Mouse (Mus musculus): ENCODE measurements around the gene Rbm6. TPM values are rescaled to one million over a fixed set of nuclear protein-coding genes. Genes with fewer than 3 reads are reported as not detected.
A peak's percentile ranks its signal among the peaks of the same experiment; 100 is the strongest.

The Rbm6 gene
- polyA plus RNA-seq, 1 experiment from 2014 or later: 119 TPM

DNA sequence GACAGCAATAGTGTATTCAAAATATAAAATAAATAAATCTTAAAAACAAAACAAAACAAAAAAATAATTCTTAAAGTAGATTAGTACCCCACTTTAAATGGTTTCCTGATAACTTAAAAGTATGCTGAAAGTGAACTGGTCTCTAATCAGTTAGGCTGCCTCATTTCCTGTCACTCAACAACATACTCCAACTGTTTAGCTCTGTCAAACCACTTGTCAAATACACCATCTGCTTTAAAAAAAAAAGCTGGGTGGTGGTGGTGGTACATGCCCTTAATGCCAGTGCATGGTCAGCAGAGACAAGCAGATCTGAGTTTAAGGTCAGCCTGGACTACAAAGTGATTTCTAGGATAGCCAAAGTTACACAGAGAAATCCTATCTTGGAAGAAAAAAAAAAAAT, 96.2 kb downstream of the Rbm6 start:
- H3K4me3 ChIP-seq (ENCODE audit: low read depth, low read length): no peak overlapping the region
- ATAC-seq (replicated peaks; ENCODE audit: low FRiP score) (no peak), DNase-seq (ENCODE audit: low spot score) (no peak)
- no peaks in the 10 kb centered on the region for H3K27me3 ChIP-seq (ENCODE audit: control insufficient read depth, insufficient read depth, low read length)
- H3K9ac ChIP-seq (ENCODE audit: low read length): no peak overlapping the region
- no peak overlapping the region for H3K4me2 ChIP-seq (ENCODE audit: low read depth, low read length, severe bottlenecking)
- H3K36me3 ChIP-seq (ENCODE audit: control insufficient read depth, insufficient read depth, low read length): peaks cover 5% of the 10 kb centered on the region; the same call in 1 of the 2 replicates
- H3K9me3 ChIP-seq (ENCODE audit: control insufficient read depth, low read length): no peaks in the 10 kb centered on the region
- no peaks in the 10 kb centered on the region for H3K4me1 ChIP-seq (replicated peaks; ENCODE audit: control insufficient read depth, insufficient read depth, low read length)
- H3K27ac ChIP-seq (ENCODE audit: low read depth, low read length): no peak overlapping the region

DNA sequence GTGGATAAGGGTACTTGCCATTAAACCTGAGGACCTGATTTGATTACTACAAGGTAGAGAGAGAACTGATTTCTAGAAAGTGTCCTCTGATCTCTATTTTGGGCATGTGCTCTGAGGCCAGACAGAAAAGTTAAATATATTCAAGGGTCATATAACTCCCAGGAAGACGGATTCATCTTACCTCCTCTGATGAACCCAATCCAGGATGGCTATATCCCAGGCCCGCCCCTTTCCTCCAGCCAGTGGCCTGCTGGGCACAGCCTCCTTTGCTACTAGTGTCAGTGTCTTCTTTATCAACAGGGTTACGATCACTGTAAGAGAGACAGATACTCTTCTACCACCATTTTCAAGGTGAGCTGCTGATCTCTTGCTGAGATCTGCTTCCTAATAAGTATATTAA, 98.6 kb downstream of the Rbm6 start:
- DNase-seq (ENCODE audit: low spot score) (no peak), ATAC-seq (replicated peaks; ENCODE audit: low FRiP score) (no peak)
- H3K9me3 ChIP-seq (ENCODE audit: control insufficient read depth, low read length): no peaks in the 10 kb centered on the region
- H3K4me2 ChIP-seq (ENCODE audit: low read depth, low read length, severe bottlenecking): no peak overlapping the region
- no peak overlapping the region for H3K27ac ChIP-seq (ENCODE audit: low read depth, low read length)
- peaks cover 2% of the 10 kb centered on the region; the same call in 1 of the 2 replicates for H3K36me3 ChIP-seq (ENCODE audit: control insufficient read depth, insufficient read depth, low read length)
- no peaks in the 10 kb centered on the region for H3K27me3 ChIP-seq (ENCODE audit: control insufficient read depth, insufficient read depth, low read length)
- no peak overlapping the region for H3K4me3 ChIP-seq (ENCODE audit: low read depth, low read length)
- H3K4me1 ChIP-seq (replicated peaks; ENCODE audit: control insufficient read depth, insufficient read depth, low read length): no peaks in the 10 kb centered on the region
- H3K9ac ChIP-seq (ENCODE audit: low read length): no peak overlapping the region
- 90% methylated on average over 3 of the region's 3 CpGs for WGBS

DNA sequence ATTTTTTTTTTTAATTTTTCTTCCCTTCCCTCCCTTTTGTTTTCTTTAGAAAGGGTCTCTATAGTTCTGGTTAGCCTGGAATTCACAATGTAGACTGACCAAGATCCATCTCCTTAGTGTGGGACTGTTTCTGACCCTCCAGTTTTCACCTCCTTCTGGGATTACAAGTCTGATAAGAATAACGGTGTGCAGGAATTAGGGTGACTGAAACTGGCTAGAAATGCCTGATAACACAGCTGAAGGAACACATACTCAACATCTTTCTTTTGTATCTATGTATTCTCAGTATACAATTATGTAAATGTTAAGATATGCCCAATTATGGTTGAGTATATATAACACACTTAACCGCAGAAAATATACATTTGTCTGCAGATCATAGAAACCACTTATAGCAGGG, 101.3 kb downstream of the Rbm6 start:
- Histone ChIP-seq H3K27ac (ENCODE audit: low read depth, low read length) (no peak overlapping the region), H3K9me3 (ENCODE audit: control insufficient read depth, low read length) (no peaks in the 10 kb centered on the region), H3K9ac (ENCODE audit: low read length) (no peak overlapping the region), H3K27me3 (ENCODE audit: control insufficient read depth, insufficient read depth, low read length) (no peaks in the 10 kb centered on the region), H3K4me2 (ENCODE audit: low read depth, low read length, severe bottlenecking) (no peak overlapping the region), H3K4me1 (replicated peaks; ENCODE audit: control insufficient read depth, insufficient read depth, low read length) (no peaks in the 10 kb centered on the region), H3K4me3 (ENCODE audit: low read depth, low read length) (no peak overlapping the region), H3K36me3 (ENCODE audit: control insufficient read depth, insufficient read depth, low read length) (peaks cover 9% of the 10 kb centered on the region; the same call in 1 of the 2 replicates)
- ATAC-seq (replicated peaks; ENCODE audit: low FRiP score): no peak
- DNase-seq (ENCODE audit: low spot score): no peak
- WGBS: 81% methylated on average over 2 of the region's 2 CpGs

DNA sequence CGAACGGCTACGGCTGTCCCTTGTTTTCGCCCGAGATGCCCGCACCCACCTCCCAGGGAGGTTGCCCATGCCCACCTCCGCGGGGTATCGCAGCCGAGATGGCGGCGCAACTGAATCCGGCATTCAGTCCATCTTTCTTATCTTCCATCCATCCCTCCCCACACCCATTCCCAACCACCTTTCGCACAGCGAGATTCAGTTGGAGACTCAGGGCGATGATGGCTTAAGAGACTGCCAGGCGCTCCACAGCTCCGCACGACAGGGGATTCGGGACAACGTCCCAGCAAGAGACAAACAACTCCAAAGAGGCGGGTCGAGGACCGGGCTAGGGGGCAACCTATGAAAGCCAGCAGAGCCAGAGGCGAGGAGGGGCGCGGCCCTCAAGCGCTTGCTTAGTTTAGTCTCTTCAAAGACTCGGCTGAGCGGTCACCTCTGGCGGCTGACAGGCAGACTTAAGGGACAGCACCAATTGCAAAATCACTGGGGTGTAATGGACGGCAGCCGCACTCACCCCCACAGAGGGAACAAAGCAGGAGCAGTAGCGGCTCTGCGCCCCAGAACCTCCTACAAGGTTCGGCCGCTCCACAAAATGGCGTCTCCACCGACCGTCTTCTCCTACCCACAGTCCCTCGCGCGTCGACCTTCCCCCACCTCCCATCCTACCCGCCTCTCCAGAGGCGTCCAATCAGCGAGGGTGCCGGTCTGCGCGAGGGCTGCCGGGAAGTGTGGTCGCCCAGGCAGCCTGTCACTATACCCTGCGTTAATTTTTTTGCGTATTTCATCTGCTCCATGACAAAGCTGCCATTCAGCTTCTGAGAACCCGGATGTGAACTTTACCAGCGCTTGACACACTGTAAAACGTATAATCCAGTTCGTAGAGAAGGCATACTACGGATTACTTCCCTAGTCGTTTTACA, 102.4 kb downstream of the Rbm6 start, which contains the start of gene Rbm5:
Rbm5 (minus strand) TSS at position 623 of the 917 bp plus-strand sequence.
- H3K27me3 ChIP-seq (ENCODE audit: control insufficient read depth, insufficient read depth, low read length): no peaks in the 10 kb centered on the region
- H3K9me3 ChIP-seq (ENCODE audit: control insufficient read depth, low read length): no peaks in the 10 kb centered on the region
- peak within 1 kb of the TSS; percentile 98 for H3K9ac ChIP-seq (ENCODE audit: low read length)
- H3K36me3 ChIP-seq (ENCODE audit: control insufficient read depth, insufficient read depth, low read length): peaks cover 9% of the 10 kb centered on the region; the same call in 1 of the 2 replicates
- H3K4me2 ChIP-seq (ENCODE audit: low read depth, low read length, severe bottlenecking): peak within 1 kb of the TSS; percentile 57
- under 1% methylated on average over 60 of the region's 60 CpGs for WGBS
- peak within 1 kb of the TSS; percentile 96 for H3K4me3 ChIP-seq (ENCODE audit: low read depth, low read length)
- DNase-seq (ENCODE audit: low spot score) (peak; percentile 96), ATAC-seq (replicated peaks; ENCODE audit: low FRiP score) (peak; percentile 100)
- peak within 1 kb of the TSS; percentile 74 for H3K27ac ChIP-seq (ENCODE audit: low read depth, low read length)
- H3K4me1 ChIP-seq (replicated peaks; ENCODE audit: control insufficient read depth, insufficient read depth, low read length): no peaks in the 10 kb centered on the region

DNA sequence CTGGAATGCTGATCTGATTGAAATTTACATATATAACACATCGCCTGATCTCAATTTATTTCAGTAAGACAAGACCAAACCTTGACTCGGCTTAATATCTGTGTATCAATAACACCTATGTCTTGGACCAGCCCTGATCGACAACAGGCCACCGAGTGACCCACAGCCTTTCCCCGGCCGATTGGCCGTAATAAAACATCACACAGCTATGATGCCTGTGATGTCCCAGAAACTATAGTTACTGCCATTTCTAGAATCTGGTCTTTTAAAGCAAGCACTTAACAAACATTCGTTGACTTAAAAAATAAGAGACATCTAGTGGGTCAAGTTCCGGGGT, 103.0 kb downstream of the Rbm6 start:
- Histone ChIP-seq H3K27ac (ENCODE audit: low read depth, low read length) (peak overlapping the region; percentile 74; the same call in 1 of the 2 replicates), H3K4me2 (ENCODE audit: low read depth, low read length, severe bottlenecking) (peak overlapping the region; percentile 57), H3K36me3 (ENCODE audit: control insufficient read depth, insufficient read depth, low read length) (peaks cover 12% of the 10 kb centered on the region; the same call in 1 of the 2 replicates), H3K9me3 (ENCODE audit: control insufficient read depth, low read length) (no peaks in the 10 kb centered on the region), H3K9ac (ENCODE audit: low read length) (peak overlapping the region; percentile 98), H3K27me3 (ENCODE audit: control insufficient read depth, insufficient read depth, low read length) (no peaks in the 10 kb centered on the region), H3K4me3 (ENCODE audit: low read depth, low read length) (peak overlapping the region; percentile 96), H3K4me1 (replicated peaks; ENCODE audit: control insufficient read depth, insufficient read depth, low read length) (no peaks in the 10 kb centered on the region)
- no peak for DNase-seq (ENCODE audit: low spot score)
- WGBS: 3% methylated on average over 9 of the region's 9 CpGs
- no peak for ATAC-seq (replicated peaks; ENCODE audit: low FRiP score)

DNA sequence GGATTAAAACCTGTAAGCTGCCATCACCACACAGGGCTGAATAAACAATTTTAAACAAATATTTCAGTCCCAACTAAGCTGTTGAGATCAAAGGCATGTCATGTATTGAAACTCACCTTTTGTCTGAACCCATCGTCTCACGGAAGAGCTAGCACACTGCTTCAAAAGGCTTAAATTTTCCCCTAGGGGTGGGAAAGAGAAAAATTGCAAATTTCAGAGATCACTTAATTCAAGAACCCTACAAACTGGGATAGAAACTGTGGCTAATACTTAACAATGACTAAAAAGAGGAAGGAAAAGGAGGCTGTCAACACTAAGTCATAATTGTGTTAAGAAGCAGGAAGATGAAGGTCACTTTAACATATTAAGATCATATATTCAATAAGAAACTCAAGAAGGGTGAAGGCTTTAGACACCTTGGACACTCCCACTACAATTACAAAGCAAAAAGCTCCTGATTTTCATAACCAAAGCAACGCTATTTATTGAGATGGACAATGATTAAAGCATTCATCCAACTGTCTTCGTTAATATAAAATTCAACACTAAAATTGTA, 103.5 kb downstream of the Rbm6 start:
- DNase-seq (ENCODE audit: low spot score): no peak

DNA sequence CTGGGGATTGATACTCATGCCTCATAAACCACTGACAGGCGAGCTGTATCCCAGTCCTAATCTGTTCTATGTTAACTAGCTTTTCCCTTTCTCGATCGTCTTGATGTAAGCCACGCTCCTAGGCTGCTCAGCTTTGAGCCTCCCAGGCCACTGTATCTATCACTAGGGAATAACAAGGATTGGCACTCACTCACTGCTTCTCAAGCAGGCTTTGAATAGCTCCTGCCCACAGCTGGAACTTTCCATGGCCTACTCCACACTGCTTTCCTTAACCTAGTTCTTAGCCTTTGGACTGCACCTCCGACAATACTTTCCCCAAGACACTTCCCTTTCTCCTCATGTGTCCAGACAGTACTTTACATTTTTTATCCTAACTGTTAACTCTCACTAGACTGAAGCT, 104.2 kb downstream of the Rbm6 start:
- no peak overlapping the region for H3K27ac ChIP-seq (ENCODE audit: low read depth, low read length)
- no peaks in the 10 kb centered on the region for H3K9me3 ChIP-seq (ENCODE audit: control insufficient read depth, low read length)
- H3K4me3 ChIP-seq (ENCODE audit: low read depth, low read length): no peak overlapping the region
- H3K4me2 ChIP-seq (ENCODE audit: low read depth, low read length, severe bottlenecking): peak overlapping the region; percentile 57; the same call in 1 of the 2 replicates
- no peak overlapping the region for H3K9ac ChIP-seq (ENCODE audit: low read length)
- WGBS: 89% methylated on average over 5 of the region's 5 CpGs
- no peaks in the 10 kb centered on the region for H3K27me3 ChIP-seq (ENCODE audit: control insufficient read depth, insufficient read depth, low read length)
- DNase-seq (ENCODE audit: low spot score) (no peak), ATAC-seq (replicated peaks; ENCODE audit: low FRiP score) (no peak)
- peaks cover 18% of the 10 kb centered on the region; the same call in 1 of the 2 replicates for H3K36me3 ChIP-seq (ENCODE audit: control insufficient read depth, insufficient read depth, low read length)
- no peaks in the 10 kb centered on the region for H3K4me1 ChIP-seq (replicated peaks; ENCODE audit: control insufficient read depth, insufficient read depth, low read length)

More for the DNA sequence above, 103.5 kb downstream of the Rbm6 start:
- H3K36me3 ChIP-seq (ENCODE audit: control insufficient read depth, insufficient read depth, low read length): peaks cover 15% of the 10 kb centered on the region; the same call in 1 of the 2 replicates
- H3K27ac ChIP-seq (ENCODE audit: low read depth, low read length): no peak overlapping the region
- WGBS: 18% methylated on average over 4 of the region's 4 CpGs
- ATAC-seq (replicated peaks; ENCODE audit: low FRiP score): no peak
- peak overlapping the region; percentile 96 for H3K4me3 ChIP-seq (ENCODE audit: low read depth, low read length)
- H3K4me1 ChIP-seq (replicated peaks; ENCODE audit: control insufficient read depth, insufficient read depth, low read length): no peaks in the 10 kb centered on the region
- peak overlapping the region; percentile 57 for H3K4me2 ChIP-seq (ENCODE audit: low read depth, low read length, severe bottlenecking)
- H3K27me3 ChIP-seq (ENCODE audit: control insufficient read depth, insufficient read depth, low read length): no peaks in the 10 kb centered on the region
- no peaks in the 10 kb centered on the region for H3K9me3 ChIP-seq (ENCODE audit: control insufficient read depth, low read length)
- H3K9ac ChIP-seq (ENCODE audit: low read length): peak overlapping the region; percentile 98; the same call in 1 of the 2 replicates

DNA sequence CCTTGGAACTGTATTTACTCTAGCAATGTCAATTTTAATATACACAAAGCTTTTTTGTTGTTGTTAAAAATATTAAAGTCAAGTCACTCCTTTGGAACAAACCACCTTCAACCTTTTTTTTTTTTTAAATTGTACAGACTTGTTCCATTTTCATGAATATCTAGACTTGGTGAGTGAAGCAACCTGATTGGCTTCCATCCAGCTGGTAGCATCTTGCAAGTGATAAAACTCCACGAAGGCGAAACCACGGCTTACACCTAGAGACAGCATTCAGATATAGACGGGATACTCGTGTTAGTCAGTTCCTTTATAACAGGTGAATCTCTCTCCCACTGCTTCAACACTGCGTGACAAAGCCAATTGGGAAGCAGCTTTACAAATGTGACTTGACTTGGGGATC, 113.4 kb downstream of the Rbm6 start:
- peaks cover 22% of the 10 kb centered on the region for H3K36me3 ChIP-seq (ENCODE audit: control insufficient read depth, insufficient read depth, low read length)
- 95% methylated on average over 6 of the region's 6 CpGs for WGBS
- H3K9me3 ChIP-seq (ENCODE audit: control insufficient read depth, low read length): no peaks in the 10 kb centered on the region
- ATAC-seq (replicated peaks; ENCODE audit: low FRiP score): no peak
- H3K9ac ChIP-seq (ENCODE audit: low read length): no peak overlapping the region
- H3K4me1 ChIP-seq (replicated peaks; ENCODE audit: control insufficient read depth, insufficient read depth, low read length): no peaks in the 10 kb centered on the region
- H3K27ac ChIP-seq (ENCODE audit: low read depth, low read length): no peak overlapping the region
- no peak overlapping the region for H3K4me3 ChIP-seq (ENCODE audit: low read depth, low read length)
- no peaks in the 10 kb centered on the region for H3K27me3 ChIP-seq (ENCODE audit: control insufficient read depth, insufficient read depth, low read length)
- DNase-seq (ENCODE audit: low spot score): no peak
- no peak overlapping the region for H3K4me2 ChIP-seq (ENCODE audit: low read depth, low read length, severe bottlenecking)

Data from forebrain, embryonic 11.5 days (tissue).